Mouse (Mus musculus): ENCODE results near the gene Adat2. TPM values are rescaled to one million over a fixed set of nuclear protein-coding genes. Genes with fewer than 3 reads are reported as not detected.

Gene Adat2
- total RNA-seq, 1 experiment from 2014 or later: 2.6 TPM

- no peak for ATAC-seq (replicated peaks in 1 of 2; ENCODE audit: insufficient read depth in 1 of 2, low FRiP score in 2 of 2, low TSS enrichment in 1 of 2, low read depth in 1 of 2, poor library complexity in 2 of 2, severe bottlenecking in 2 of 2)
These were observed 24.4 kb downstream of the Adat2 start for GRCm38 (mm10) chr10:13577123-13577522.

GRCm38 (mm10) chr10:13587914-13588313 is 35.2 kb downstream of the Adat2 start:
- no peak for ATAC-seq (replicated peaks in 1 of 2; ENCODE audit: insufficient read depth in 1 of 2, low FRiP score in 2 of 2, low TSS enrichment in 1 of 2, low read depth in 1 of 2, poor library complexity in 2 of 2, severe bottlenecking in 2 of 2)

GRCm38 (mm10) chr10:13592196-13592595 is 39.5 kb downstream of the Adat2 start:
- ATAC-seq (replicated peaks in 1 of 2; ENCODE audit: insufficient read depth in 1 of 2, low FRiP score in 2 of 2, low TSS enrichment in 1 of 2, low read depth in 1 of 2, poor library complexity in 2 of 2, severe bottlenecking in 2 of 2): no peak

- ATAC-seq (replicated peaks in 1 of 2; ENCODE audit: insufficient read depth in 1 of 2, low FRiP score in 2 of 2, low TSS enrichment in 1 of 2, low read depth in 1 of 2, poor library complexity in 2 of 2, severe bottlenecking in 2 of 2): no peak
These were observed 40.8 kb downstream of the Adat2 start for GRCm38 (mm10) chr10:13593529-13593928.

- ATAC-seq (replicated peaks in 1 of 2; ENCODE audit: insufficient read depth in 1 of 2, low FRiP score in 2 of 2, low TSS enrichment in 1 of 2, low read depth in 1 of 2, poor library complexity in 2 of 2, severe bottlenecking in 2 of 2): peak in 1 of 2 experiments; percentile 25; a peak in 1 of 4 replicates
These were observed 43.4 kb downstream of the Adat2 start for GRCm38 (mm10) chr10:13596073-13596472.

GRCm38 (mm10) chr10:13596866-13597265 is 44.2 kb downstream of the Adat2 start:
- ATAC-seq (replicated peaks in 1 of 2; ENCODE audit: insufficient read depth in 1 of 2, low FRiP score in 2 of 2, low TSS enrichment in 1 of 2, low read depth in 1 of 2, poor library complexity in 2 of 2, severe bottlenecking in 2 of 2): no peak

GRCm38 (mm10) chr10:13597491-13597890 is 44.8 kb downstream of the Adat2 start:
- no peak for ATAC-seq (replicated peaks in 1 of 2; ENCODE audit: insufficient read depth in 1 of 2, low FRiP score in 2 of 2, low TSS enrichment in 1 of 2, low read depth in 1 of 2, poor library complexity in 2 of 2, severe bottlenecking in 2 of 2)

- no peak for ATAC-seq (replicated peaks in 1 of 2; ENCODE audit: insufficient read depth in 1 of 2, low FRiP score in 2 of 2, low TSS enrichment in 1 of 2, low read depth in 1 of 2, poor library complexity in 2 of 2, severe bottlenecking in 2 of 2)
These were observed 48.2 kb downstream of the Adat2 start for GRCm38 (mm10) chr10:13600926-13601325.

Other genes starting within 250 kb of the Adat2 start
- 36.4 and 43.2 TPM in 2 replicates for gene Phactr2, start 78.5 kb upstream of the Adat2 start, total RNA-seq (2017)
- gene Fuca2, start 53.4 kb upstream of the Adat2 start, total RNA-seq (2017): 52.5 and 62.3 TPM in 2 replicates
- gene Pex3, start 248 bp downstream of the Adat2 start, total RNA-seq (2017): 30.1 and 37.6 TPM in 2 replicates

Data from hematopoietic stem cell, adult 5-6 weeks (primary cell).